Mouse (Mus musculus): ENCODE results near the gene Ndp.

The Ndp gene

GRCm38 (mm10) chrX:16911241-16911873 is at the start of gene Ndp:
TSS of gene Ndp (minus strand) at chrX:16911774.
- DNase-seq (ENCODE audit: low spot score in 2 of 2) = no peak

- no peak for DNase-seq (ENCODE audit: low spot score in 2 of 2)
Observed at GRCm38 (mm10) chrX:16954767-16955166, 43.2 kb upstream of the Ndp start.

- DNase-seq (ENCODE audit: low spot score in 2 of 2) = no peak
Observed at GRCm38 (mm10) chrX:16918006-16918405, 6.4 kb upstream of the Ndp start.

- DNase-seq (ENCODE audit: low spot score in 2 of 2) = no peak
Observed at GRCm38 (mm10) chrX:16913118-16913517, 1.5 kb upstream of the Ndp start.

GRCm38 (mm10) chrX:16911911-16912310 is 337 bp upstream of the Ndp start:
- peak in 1 of 2 experiments; percentile 20 for DNase-seq (ENCODE audit: low spot score in 2 of 2)

- peak; percentile 11 to 23 for DNase-seq (ENCODE audit: low spot score in 2 of 2)
Observed at GRCm38 (mm10) chrX:16910211-16911095, 1.1 kb downstream of the Ndp start.

- no peak for DNase-seq (ENCODE audit: low spot score in 2 of 2)
Observed at GRCm38 (mm10) chrX:16908652-16909051, 2.9 kb downstream of the Ndp start.

GRCm38 (mm10) chrX:16907554-16907953 is 4.0 kb downstream of the Ndp start:
- DNase-seq (ENCODE audit: low spot score in 2 of 2) = no peak

- DNase-seq (ENCODE audit: low spot score in 2 of 2) = peak in 1 of 2 experiments; percentile 33
Observed at GRCm38 (mm10) chrX:16894377-16895175, 17.0 kb downstream of the Ndp start.

GRCm38 (mm10) chrX:16867640-16868314 is 43.8 kb downstream of the Ndp start:
- no peak for DNase-seq (ENCODE audit: low spot score in 2 of 2)

- no peak for DNase-seq (ENCODE audit: low spot score in 2 of 2)
Observed at GRCm38 (mm10) chrX:16860244-16860643, 51.3 kb downstream of the Ndp start.

- DNase-seq (ENCODE audit: low spot score in 2 of 2) = no peak
Observed at GRCm38 (mm10) chrX:16846034-16846433, 65.5 kb downstream of the Ndp start.

- no peak for DNase-seq (ENCODE audit: low spot score in 2 of 2)
Observed at GRCm38 (mm10) chrX:16841443-16841842, 70.1 kb downstream of the Ndp start.

- no peak for DNase-seq (ENCODE audit: low spot score in 2 of 2)
Observed at GRCm38 (mm10) chrX:16837293-16837692, 74.3 kb downstream of the Ndp start.

GRCm38 (mm10) chrX:16836488-16837082 is 75.0 kb downstream of the Ndp start:
- no peak for DNase-seq (ENCODE audit: low spot score in 2 of 2)

Measured in right cerebral cortex, adult 2 months (tissue).